Mouse (Mus musculus): ENCODE data around the gene Itgav. TPM values are rescaled to one million over a fixed set of nuclear protein-coding genes. Genes with fewer than 3 reads are reported as not detected.
"Not testable (repeated sequence)": the region's sequence is repeated elsewhere in the genome, so short reads cannot be mapped to it uniquely, and the experiment has no call there.

Gene Itgav
- polyA plus RNA-seq, 1 experiment from 2014 or later: 58.7 TPM

GRCm38 (mm10) chr2:83713281-83713680 is 10.9 kb upstream of the Itgav start:
- H3K36me3 ChIP-seq; H3K27me3 ChIP-seq; H3K27ac ChIP-seq; H3K4me2 ChIP-seq; H3K4me3 ChIP-seq; H3K9me3 ChIP-seq (replicated peaks); ATAC-seq (replicated peaks; ENCODE audit: insufficient number of reproducible peaks, insufficient read depth, low FRiP score, low read depth); H3K9ac ChIP-seq: not testable (repeated sequence)
- H3K4me1 ChIP-seq (replicated peaks): peaks cover 15% of the 10 kb centered on the region
- 67% methylated on average over 7 of the region's 7 CpGs for WGBS

- Histone ChIP-seq H3K27me3 (no peaks in the 10 kb centered on the region), H3K4me1 (replicated peaks) (peaks cover 15% of the 10 kb centered on the region), H3K4me3 (no peak overlapping the region), H3K4me2 (no peak overlapping the region), H3K9ac (no peak overlapping the region), H3K27ac (no peak overlapping the region), H3K36me3 (no peaks in the 10 kb centered on the region), H3K9me3 (replicated peaks) (no peaks in the 10 kb centered on the region)
- no peak for ATAC-seq (replicated peaks; ENCODE audit: insufficient number of reproducible peaks, insufficient read depth, low FRiP score, low read depth)
- WGBS: 79% methylated on average over 5 of the region's 5 CpGs
Observed at GRCm38 (mm10) chr2:83713946-83714345, 10.3 kb upstream of the Itgav start.

- ATAC-seq (replicated peaks; ENCODE audit: insufficient number of reproducible peaks, insufficient read depth, low FRiP score, low read depth): peak; percentile 81
- WGBS: 30% methylated on average over 6 of the region's 6 CpGs
- Histone ChIP-seq H3K4me3 (no peak overlapping the region), H3K36me3 (no peaks in the 10 kb centered on the region), H3K27me3 (no peaks in the 10 kb centered on the region), H3K4me2 (0 out of 2 replicates have a peak overlapping the region, but pooled peaks have one; percentile 10), H3K27ac (no peak overlapping the region), H3K4me1 (replicated peaks) (peaks cover 10% of the 10 kb centered on the region), H3K9me3 (replicated peaks) (no peaks in the 10 kb centered on the region), H3K9ac (no peak overlapping the region)
Observed at GRCm38 (mm10) chr2:83714783-83715182, 9.4 kb upstream of the Itgav start.

- no peak overlapping the region for H3K4me3 ChIP-seq
- no peak overlapping the region for H3K4me2 ChIP-seq
- H3K9me3 ChIP-seq (replicated peaks): no peaks in the 10 kb centered on the region
- no peaks in the 10 kb centered on the region for H3K27me3 ChIP-seq
- no peaks in the 10 kb centered on the region for H3K36me3 ChIP-seq
- WGBS: 75% methylated on average over 4 of the region's 4 CpGs
- no peak for ATAC-seq (replicated peaks; ENCODE audit: insufficient number of reproducible peaks, insufficient read depth, low FRiP score, low read depth)
- H3K27ac ChIP-seq: no peak overlapping the region
- H3K4me1 ChIP-seq (replicated peaks): peaks cover 11% of the 10 kb centered on the region
- no peak overlapping the region for H3K9ac ChIP-seq
Observed at GRCm38 (mm10) chr2:83718341-83718740, 5.9 kb upstream of the Itgav start.

- ATAC-seq (replicated peaks; ENCODE audit: insufficient number of reproducible peaks, insufficient read depth, low FRiP score, low read depth): no peak
- no peak overlapping the region for H3K4me3 ChIP-seq
- no peak overlapping the region for H3K4me2 ChIP-seq
- H3K9me3 ChIP-seq (replicated peaks): no peaks in the 10 kb centered on the region
- no peak overlapping the region for H3K27ac ChIP-seq
- no peaks in the 10 kb centered on the region for H3K36me3 ChIP-seq
- 84% methylated on average over 3 of the region's 3 CpGs for WGBS
- H3K9ac ChIP-seq: no peak overlapping the region
- peaks cover 22% of the 10 kb centered on the region for H3K4me1 ChIP-seq (replicated peaks)
- no peaks in the 10 kb centered on the region for H3K27me3 ChIP-seq
Observed at GRCm38 (mm10) chr2:83721635-83722034, 2.6 kb upstream of the Itgav start.

GRCm38 (mm10) chr2:83722936-83723335 is 1.3 kb upstream of the Itgav start:
- no peaks in the 10 kb centered on the region for H3K36me3 ChIP-seq
- H3K4me1 ChIP-seq (replicated peaks): peaks cover 22% of the 10 kb centered on the region
- no peaks in the 10 kb centered on the region for H3K9me3 ChIP-seq (replicated peaks)
- H3K9ac ChIP-seq: no peak overlapping the region
- H3K4me3 ChIP-seq: no peak overlapping the region
- no peaks in the 10 kb centered on the region for H3K27me3 ChIP-seq
- H3K4me2 ChIP-seq: peak overlapping the region; percentile 83; the same call in 1 of the 2 replicates
- H3K27ac ChIP-seq: peak overlapping the region; percentile 96; the same call in 1 of the 2 replicates
- ATAC-seq (replicated peaks; ENCODE audit: insufficient number of reproducible peaks, insufficient read depth, low FRiP score, low read depth): no peak

- no peaks in the 10 kb centered on the region for H3K36me3 ChIP-seq
- H3K27ac ChIP-seq: peak overlapping the region; percentile 96
- 45% methylated on average over 2 of the region's 2 CpGs for WGBS
- peak overlapping the region; percentile 83 for H3K4me2 ChIP-seq
- H3K9ac ChIP-seq: peak overlapping the region; percentile 92
- H3K27me3 ChIP-seq: no peaks in the 10 kb centered on the region
- peaks cover 26% of the 10 kb centered on the region for H3K4me1 ChIP-seq (replicated peaks)
- no peaks in the 10 kb centered on the region for H3K9me3 ChIP-seq (replicated peaks)
- ATAC-seq (replicated peaks; ENCODE audit: insufficient number of reproducible peaks, insufficient read depth, low FRiP score, low read depth): no peak
- peak overlapping the region; percentile 93 for H3K4me3 ChIP-seq
Observed at GRCm38 (mm10) chr2:83723346-83723745, 851 bp upstream of the Itgav start.

- peak; percentile 50 for ATAC-seq (replicated peaks; ENCODE audit: insufficient number of reproducible peaks, insufficient read depth, low FRiP score, low read depth)
- peak overlapping the region; percentile 96 for H3K27ac ChIP-seq
- H3K4me3 ChIP-seq: peak overlapping the region; percentile 93
- peak overlapping the region; percentile 92 for H3K9ac ChIP-seq
- WGBS: 5% methylated on average over 44 of the region's 44 CpGs
- no peaks in the 10 kb centered on the region for H3K9me3 ChIP-seq (replicated peaks)
- peaks cover 41% of the 10 kb centered on the region for H3K4me1 ChIP-seq (replicated peaks)
- no peaks in the 10 kb centered on the region for H3K27me3 ChIP-seq
- H3K36me3 ChIP-seq: no peaks in the 10 kb centered on the region
- peak overlapping the region; percentile 83 for H3K4me2 ChIP-seq
Observed at GRCm38 (mm10) chr2:83724827-83725730, 882 bp downstream of the Itgav start.

- WGBS: 62% methylated on average over 4 of the region's 4 CpGs
- Histone ChIP-seq H3K4me2 (peak overlapping the region; percentile 83), H3K9ac (peak overlapping the region; percentile 43; the same call in 1 of the 2 replicates), H3K27me3 (no peaks in the 10 kb centered on the region), H3K9me3 (replicated peaks) (no peaks in the 10 kb centered on the region), H3K36me3 (no peaks in the 10 kb centered on the region), H3K27ac (no peak overlapping the region), H3K4me1 (replicated peaks) (peaks cover 41% of the 10 kb centered on the region), H3K4me3 (peak overlapping the region; percentile 93)
- no peak for ATAC-seq (replicated peaks; ENCODE audit: insufficient number of reproducible peaks, insufficient read depth, low FRiP score, low read depth)
Observed at GRCm38 (mm10) chr2:83725796-83726195, 1.6 kb downstream of the Itgav start.

GRCm38 (mm10) chr2:83728238-83728682 is 4.1 kb downstream of the Itgav start:
- Histone ChIP-seq H3K4me3 (no peak overlapping the region), H3K4me1 (replicated peaks) (peaks cover 34% of the 10 kb centered on the region), H3K4me2 (no peak overlapping the region), H3K27me3 (no peaks in the 10 kb centered on the region), H3K9ac (no peak overlapping the region), H3K36me3 (no peaks in the 10 kb centered on the region), H3K27ac (peak overlapping the region; percentile 49), H3K9me3 (replicated peaks) (no peaks in the 10 kb centered on the region)
- ATAC-seq (replicated peaks; ENCODE audit: insufficient number of reproducible peaks, insufficient read depth, low FRiP score, low read depth): no peak
- 56% methylated on average over 4 of the region's 4 CpGs for WGBS

GRCm38 (mm10) chr2:83729339-83729738 is 5.1 kb downstream of the Itgav start:
- WGBS: 42% methylated on average over 5 of the region's 5 CpGs
- Histone ChIP-seq H3K4me1 (replicated peaks) (peaks cover 30% of the 10 kb centered on the region), H3K27ac (peak overlapping the region; percentile 49; the same call in 1 of the 2 replicates)

More at GRCm38 (mm10) chr2:83729339-83729738, 5.1 kb downstream of the Itgav start:
- peak; percentile 61 for ATAC-seq (replicated peaks; ENCODE audit: insufficient number of reproducible peaks, insufficient read depth, low FRiP score, low read depth)
- Histone ChIP-seq H3K4me3 (no peak overlapping the region), H3K9me3 (replicated peaks) (no peaks in the 10 kb centered on the region), H3K9ac (no peak overlapping the region), H3K36me3 (no peaks in the 10 kb centered on the region), H3K4me2 (peak overlapping the region; percentile 34; the same call in 1 of the 2 replicates), H3K27me3 (no peaks in the 10 kb centered on the region)

All from heart, embryonic 15.5 days (tissue).